Mouse (Mus musculus): ENCODE results near the gene Vasp.

DNA sequence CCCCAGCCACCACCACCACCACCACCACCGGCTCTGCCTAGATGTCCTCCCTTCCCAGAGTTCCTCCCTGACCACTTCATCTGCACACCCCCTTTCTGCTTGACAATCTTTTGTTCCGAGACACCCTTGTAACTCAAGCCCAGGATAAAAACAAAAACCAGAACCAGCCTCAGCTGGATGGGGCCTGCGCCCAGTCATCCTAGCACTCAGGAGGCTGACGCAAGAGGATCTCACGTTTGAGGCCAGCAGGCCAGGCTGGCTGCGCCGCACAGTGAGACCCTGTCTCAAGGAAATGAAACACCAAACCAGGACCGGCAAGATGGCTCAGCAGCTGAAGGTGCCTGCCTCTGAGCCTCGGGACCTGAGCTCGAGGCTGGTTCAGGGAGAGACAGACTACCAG is 4.6 kb downstream of the Vasp start:
- TF ChIP-seq GATA1 (IDR thresholded peaks at IDR 0.05; ENCODE audit: borderline replicate concordance, low read length), result no peak
- TF ChIP-seq FLI1 (IDR thresholded peaks at IDR 0.05; ENCODE audit: low read length), result no peak

Measured in megakaryocyte, embryonic 14.5 days (primary cell).